In genomic region chr4:137350627-137351026, GRCm38 (mm10) we compare ENCODE assay signal across 22 mouse cellular contexts. TPM values are rescaled to one million over a fixed set of nuclear protein-coding genes. Genes with fewer than 3 reads are reported as not detected.
"Had no signal": no experiment of that assay in that cellular context is flagged by ENCODE, and none has a peak within 500 bp of the region (broad histone marks: within the 10 kb centered on the region; RNA-seq: fewer than 3 reads in every experiment).

No protein-coding gene starts in this region.

- H3K27ac ChIP-seq: neural tube, embryonic 13.5 days; neural tube, embryonic 15.5 days; stomach, embryonic 15.5 days; stomach, postnatal 0 days had no signal

- DNase-seq: retina, postnatal 1 day; right cerebral cortex, postnatal 14 days; right cerebral cortex, postnatal 25 days; right cerebral cortex, postnatal 4 days; spleen, adult 18-20 months; thymus, adult 18-20 months; thymus, adult 2 months; thymus, postnatal 14 days; thymus, postnatal 25 days; thymus, postnatal 36 days; thymus, postnatal 4 days had no signal

- H3K9ac ChIP-seq: neural tube, embryonic 13.5 days; neural tube, embryonic 15.5 days; stomach, embryonic 15.5 days had no signal

- H3K4me2 ChIP-seq: neural tube, embryonic 13.5 days; neural tube, embryonic 15.5 days; stomach, embryonic 15.5 days had no signal

- H3K27me3 ChIP-seq: neural tube, embryonic 13.5 days; neural tube, embryonic 15.5 days; stomach, embryonic 15.5 days had no signal

- H3K4me3 ChIP-seq: neural tube, embryonic 13.5 days; neural tube, embryonic 15.5 days; stomach, embryonic 15.5 days had no signal

- H3K36me3 ChIP-seq: neural tube, embryonic 13.5 days had no signal

- H3K9me3 ChIP-seq: neural tube, embryonic 13.5 days; neural tube, embryonic 15.5 days; stomach, embryonic 15.5 days had no signal

RNA-seq across cellular contexts. Expression of gene Cela3a, which starts 59.0 kb away (rescaled TPM):
- total RNA-seq: neutrophil, adult 5-6 weeks had no signal
- polyA plus RNA-seq: neural tube, embryonic 13.5 days; neural tube, embryonic 14.5 days; neural tube, embryonic 15.5 days; small intestine, adult 2 months; stomach, embryonic 14.5 days; stomach, postnatal 0 days; testis, adult 2 months; thymus, adult 2 months; thymus, postnatal 0 days; urinary bladder, adult 2 months had no signal
